Mouse (Mus musculus): ENCODE results near the gene Ttc38. TPM values are rescaled to one million over a fixed set of nuclear protein-coding genes. Genes with fewer than 3 reads are reported as not detected.

Ttc38 gene
- polyA plus RNA-seq (2012; rRNA removed) = 3.6 and 3.8 TPM in 2 replicates

DNA sequence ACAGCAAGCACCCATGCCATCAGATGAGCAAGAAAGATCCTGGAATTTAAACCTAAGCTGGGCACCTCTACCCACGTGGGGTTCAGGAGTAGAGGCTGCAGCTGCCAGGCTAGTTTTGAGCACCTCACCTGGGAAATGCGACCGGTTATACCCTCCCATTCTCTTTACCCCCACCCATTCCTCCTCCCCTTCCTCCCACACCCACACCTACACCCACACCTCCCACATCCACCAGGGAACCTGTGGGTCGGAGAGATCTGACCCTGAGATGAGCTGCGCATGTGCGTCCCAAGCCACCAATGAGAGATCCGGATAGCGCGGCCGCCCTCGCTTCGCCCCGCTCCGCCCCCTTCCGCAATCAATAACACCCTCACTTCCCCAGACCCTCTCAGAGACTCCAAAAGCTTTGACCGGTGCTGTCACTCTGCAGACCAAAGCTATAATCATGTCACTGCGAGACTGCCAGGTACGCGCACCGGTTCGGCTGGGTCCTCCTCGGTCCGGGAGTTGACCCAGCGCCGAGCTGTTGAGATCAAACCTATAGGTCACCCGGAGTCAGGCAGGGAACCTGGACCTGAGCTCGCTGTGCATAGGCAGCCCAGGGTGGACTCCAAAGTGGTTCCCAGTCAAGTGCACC, at the start of gene Ttc38:
TSS of gene Ttc38 (plus strand) at position 353 of the 637 bp plus-strand sequence.

DNA sequence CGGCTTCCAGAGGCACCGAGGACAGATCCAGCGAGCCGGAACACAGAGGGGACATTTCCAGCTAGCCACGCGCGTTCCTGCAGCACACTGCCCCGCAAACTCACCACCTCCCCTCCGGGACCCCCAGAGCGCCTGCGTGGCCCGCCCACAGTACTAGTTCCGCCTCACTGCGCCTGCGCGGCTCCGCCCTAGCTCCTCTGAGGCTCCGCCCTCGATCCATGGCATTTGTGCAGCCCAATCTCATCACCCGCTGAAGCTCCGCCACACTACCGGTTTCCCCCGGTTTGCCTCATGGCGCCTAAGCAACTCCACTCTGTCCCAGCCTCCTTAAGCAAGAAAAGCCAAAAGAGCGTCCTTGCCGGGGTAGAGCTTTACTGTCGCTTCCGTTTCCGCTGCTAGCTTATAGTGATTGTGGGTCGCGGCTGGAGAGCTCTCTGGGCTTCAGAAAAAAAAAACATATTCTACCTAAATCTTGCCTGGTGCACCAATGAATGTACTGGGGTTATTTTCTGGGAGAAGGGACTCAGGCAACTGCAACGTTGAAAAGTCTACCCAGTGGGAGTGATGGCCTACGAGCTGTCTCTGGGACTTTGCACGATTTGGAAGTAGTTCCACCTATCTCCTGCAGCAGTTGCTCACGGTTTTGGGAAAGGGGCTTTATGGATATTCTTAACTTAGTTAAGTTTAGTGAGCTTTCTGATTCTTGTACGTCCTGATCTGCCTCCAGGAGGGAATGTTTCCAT, 20.4 kb upstream of the Ttc38 start, which contains the start of gene Cdpf1:
TSS of gene Cdpf1 (minus strand) at position 163 of the 743 bp plus-strand sequence.

DNA sequence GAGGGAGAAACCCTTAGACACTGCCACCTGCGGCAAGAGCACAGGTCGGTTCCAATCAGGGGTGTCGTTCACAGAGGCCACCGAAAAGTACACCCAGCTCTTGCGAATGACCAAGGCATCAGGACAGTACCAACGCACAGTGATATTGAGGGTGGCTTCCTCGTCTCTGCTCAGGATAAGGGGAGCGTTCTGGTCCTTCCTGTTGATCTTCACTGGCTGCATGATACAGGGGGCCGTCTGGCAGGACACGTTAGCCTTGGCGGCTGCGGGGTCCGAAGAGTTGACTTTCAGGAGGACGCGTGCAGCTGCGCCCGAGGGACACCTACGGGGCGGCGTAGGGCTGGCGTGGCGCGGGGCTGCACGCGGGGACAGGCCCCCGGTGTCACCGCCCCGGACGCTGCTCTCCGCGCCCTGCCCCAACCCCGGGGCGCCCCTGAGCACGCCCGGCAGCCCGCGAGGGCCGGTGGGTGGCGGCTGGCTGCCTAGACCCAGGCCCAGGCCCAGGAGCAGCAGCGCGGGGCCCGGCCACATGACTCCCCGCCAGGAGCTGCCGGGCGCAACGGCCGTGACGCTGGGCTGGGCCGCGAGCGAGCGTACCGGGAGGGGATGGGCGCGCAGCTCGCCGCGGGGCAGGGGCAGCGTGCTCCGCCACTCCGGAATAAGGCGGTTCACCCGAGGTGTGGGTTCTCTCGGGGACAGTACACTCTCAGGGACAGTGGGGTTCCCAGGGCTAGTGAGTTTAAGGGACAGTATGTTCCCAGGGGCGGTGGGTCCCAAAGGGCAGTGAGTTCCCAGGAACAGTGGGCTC, 10.7 kb upstream of the Ttc38 start, which contains the start of gene Pkdrej:
TSS of gene Pkdrej (minus strand) at position 532 of the 808 bp plus-strand sequence.

DNA sequence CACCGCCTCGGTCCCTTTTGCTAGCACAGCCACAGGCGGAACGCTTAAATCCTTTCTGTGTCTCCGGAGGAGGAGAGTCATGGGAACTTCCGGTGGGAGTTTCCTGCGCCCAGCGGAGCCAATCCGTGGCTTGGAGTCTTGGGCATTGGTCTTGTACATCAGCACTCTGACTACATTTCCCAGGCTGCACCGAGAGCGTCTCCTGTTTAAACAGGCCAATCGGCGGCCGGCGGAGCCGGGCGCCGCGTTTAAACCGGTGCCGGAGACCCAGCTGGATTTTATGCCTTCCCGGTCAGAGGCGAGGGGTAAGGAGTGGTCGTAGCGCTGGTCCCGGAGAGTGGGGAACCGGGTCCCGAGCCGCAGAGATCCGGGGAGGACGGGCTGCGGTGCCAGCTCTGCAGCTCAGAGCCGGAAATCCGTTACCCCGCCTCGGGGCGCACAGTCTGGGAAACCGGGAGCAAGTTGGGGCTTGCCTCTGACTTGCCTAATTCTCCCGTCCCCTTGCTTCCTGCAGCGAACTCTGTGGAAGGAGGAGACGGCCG, 27.5 kb downstream of the Ttc38 start, which contains the start of gene Gtse1:
TSS of gene Gtse1 (plus strand) at position 256 of the 542 bp plus-strand sequence.

DNA sequence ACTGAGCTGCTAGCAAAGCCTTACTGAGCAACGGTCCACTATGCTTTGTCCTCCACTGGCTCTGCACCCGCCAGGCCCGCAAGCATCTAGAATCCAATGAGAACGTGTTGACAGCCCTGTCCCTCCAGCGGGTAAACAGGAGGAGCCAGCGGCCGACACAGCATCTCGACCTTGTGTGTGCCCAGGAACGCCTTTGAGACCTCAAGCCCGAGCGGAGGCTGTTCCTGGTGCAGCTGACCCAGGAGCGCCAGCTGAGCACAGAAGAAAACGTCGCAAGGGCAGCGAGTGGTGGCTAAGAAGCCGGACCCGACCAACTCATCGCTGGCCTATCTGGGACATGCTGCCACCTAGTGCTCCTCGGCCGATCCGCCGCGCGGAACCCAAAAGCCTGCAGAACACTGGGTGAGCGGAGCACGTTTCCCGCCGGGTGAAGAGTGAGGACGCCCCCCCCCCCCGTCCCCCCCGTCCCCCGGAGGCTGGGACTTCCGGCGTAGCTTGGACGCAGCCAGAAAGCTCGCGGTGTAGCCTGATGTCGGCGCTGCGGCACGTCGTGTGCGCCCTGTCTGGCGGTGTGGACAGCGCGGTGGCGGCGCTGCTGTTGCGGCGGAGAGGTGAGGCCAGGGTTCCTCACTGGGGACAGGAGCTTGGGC, 46.9 kb downstream of the Ttc38 start, which contains the start of gene Trmu:
TSS of gene Trmu (plus strand) at position 465 of the 650 bp plus-strand sequence.

Other genes with a start within 250 kb of the Ttc38 start
- gene Wnt7b, start 249.8 kb upstream of the Ttc38 start, polyA plus RNA-seq (2012; rRNA removed) = 35.5 and 58.4 TPM in 2 replicates
- 0.25 and 0.32 TPM in 2 replicates for gene Ppara, start 97.3 kb upstream of the Ttc38 start, polyA plus RNA-seq (2012; rRNA removed)
- gene Cdpf1, start 20.6 kb upstream of the Ttc38 start, polyA plus RNA-seq (2012; rRNA removed) = 18.1 and 20.8 TPM in 2 replicates
- gene Pkdrej, start 10.6 kb upstream of the Ttc38 start, polyA plus RNA-seq (2012; rRNA removed) = 0.05 and 0.11 TPM in 2 replicates
- 14.9 and 20.3 TPM in 2 replicates for gene Gtse1, start 27.4 kb downstream of the Ttc38 start, polyA plus RNA-seq (2012; rRNA removed)
- 78.8 and 80.3 TPM in 2 replicates for gene Trmu, start 47.0 kb downstream of the Ttc38 start, polyA plus RNA-seq (2012; rRNA removed)
- gene Celsr1, start 201.5 kb downstream of the Ttc38 start, polyA plus RNA-seq (2012; rRNA removed) = 14.7 and 21.4 TPM in 2 replicates
- gene Gramd4, start 225.4 kb downstream of the Ttc38 start, polyA plus RNA-seq (2012; rRNA removed) = 52.5 and 62.3 TPM in 2 replicates

All from central nervous system, embryonic 14 days (tissue).